Mouse (Mus musculus) stomach, postnatal 0 days (tissue): ENCODE measurements around the gene Sipa1l2. TPM values are rescaled to one million over a fixed set of nuclear protein-coding genes. Genes with fewer than 3 reads are reported as not detected.

Experiments
- ATAC-seq: fragments of 200-750 bp; cut with Nextera tagmentation; 2 replicates; pipeline ENCODE4 v1.8.0; 2017; ENCODE audit not compliant: low FRiP score, low TSS enrichment
- DNase-seq: peaks from one replicate; pipeline ENCODE4 v3.0.0-alpha.2; 2016; ENCODE audit warnings: low spot score
- H3K27ac ChIP-seq: fragments of 300-500 bp; sonication (generic); replicated peaks from 2 replicates; pipeline ENCODE4 v1.5.1; 2014; ENCODE audit warnings: mild to moderate bottlenecking, control low read depth
- H3K27me3 ChIP-seq: fragments of 300-500 bp; sonication (generic); 2 replicates; pipeline ENCODE4 v1.6.1; 2014; ENCODE audit warnings: low read length; ENCODE audit not compliant: control insufficient read depth, insufficient read depth
- H3K36me3 ChIP-seq: fragments of 300-500 bp; sonication (generic); 2 replicates; pipeline ENCODE4 v1.6.1; 2014; ENCODE audit warnings: low read length, mixed read lengths; ENCODE audit not compliant: control insufficient read depth, insufficient read depth
- H3K4me1 ChIP-seq: fragments of 300-500 bp; sonication (generic); replicated peaks from 2 replicates; pipeline ENCODE4 v1.6.1; 2014; ENCODE audit warnings: antibody characterized with exemption; ENCODE audit not compliant: control insufficient read depth, insufficient read depth
- H3K4me2 ChIP-seq: fragments of 300-500 bp; sonication (generic); replicated peaks from 2 replicates; pipeline ENCODE4 v1.6.1; 2014; ENCODE audit warnings: low read depth, mild to moderate bottlenecking, control low read depth, moderate library complexity
- H3K4me3 ChIP-seq: fragments of 300-500 bp; sonication (generic); 2 replicates; pipeline ENCODE4 v1.5.1; 2014; ENCODE audit warnings: low read depth, low read length, control low read depth
- H3K9ac ChIP-seq: fragments of 300-500 bp; sonication (generic); 2 replicates; pipeline ENCODE4 v1.6.1; 2014; ENCODE audit warnings: mild to moderate bottlenecking, low read length, control low read depth, mixed read lengths
- H3K9me3 ChIP-seq: fragments of 300-500 bp; sonication (generic); 2 replicates; pipeline ENCODE4 v1.6.1; 2016; ENCODE audit warnings: low read length; ENCODE audit not compliant: control insufficient read depth
- CTCF ChIP-seq: IDR thresholded peaks from 2 replicates; pipeline ENCODE4 v1.5.1; 2016; ENCODE audit warnings: antibody characterized with exemption, low read depth, mild to moderate bottlenecking, moderate library complexity
- EP300 ChIP-seq: optimal IDR thresholded peaks from 2 replicates; pipeline ENCODE3; 2016; ENCODE audit warnings: antibody characterized with exemption
- WGBS: fragments of 180-500 bp; shearing (Covaris S2); extraction: QIAGEN DNeasy Blood & Tissue Kit; methylation state at CpG from one replicate; pipeline ENCODE4 v1.1.7; 2014; 5-methylcytosine and 5-hydroxymethylcytosine counted together
- polyA plus RNA-seq: library from polyadenylated mRNA; unstranded; fragments of >200 nt; fragmentation: Nextera tagmentation; extraction: Ambion mirVana; gene quantifications from 2 replicates; pipeline ENCODE4 v1.2.1, GENCODE M21; 2015

Gene Sipa1l2
- polyA plus RNA-seq, 1 experiment from 2014 or later: 3.1 TPM

- no peak; the same call in 1 of the 2 replicates for ATAC-seq
- Histone ChIP-seq H3K36me3 (no peaks in the 10 kb centered on the region), H3K9me3 (no peaks in the 10 kb centered on the region), H3K27ac (no peak overlapping the region; the same call in 1 of the 2 replicates), H3K9ac (no peak overlapping the region), H3K4me1 (peaks cover 4% of the 10 kb centered on the region; the same call in 1 of the 2 replicates), H3K27me3 (no peaks in the 10 kb centered on the region), H3K4me2 (no peak overlapping the region), H3K4me3 (no peak overlapping the region)
- TF ChIP-seq EP300 (no peak), CTCF (no peak)
- 62% methylated on average over 6 of the region's 6 CpGs for WGBS
- no peak for DNase-seq
These were observed 51.3 kb downstream of the Sipa1l2 start for GRCm38 (mm10) chr8:125518301-125518700.

- no peak overlapping the region for H3K4me3 ChIP-seq
- no peak for ATAC-seq
- TF ChIP-seq EP300: no peak
- no peak overlapping the region for H3K4me2 ChIP-seq
- no peak for DNase-seq
- H3K36me3 ChIP-seq: no peaks in the 10 kb centered on the region
- H3K27ac ChIP-seq: no peak overlapping the region
- peaks cover 5% of the 10 kb centered on the region for H3K4me1 ChIP-seq
- 70% methylated on average over 8 of the region's 8 CpGs for WGBS
- no peaks in the 10 kb centered on the region for H3K27me3 ChIP-seq
- H3K9ac ChIP-seq: no peak overlapping the region
- H3K9me3 ChIP-seq: no peaks in the 10 kb centered on the region
These were observed 52.2 kb downstream of the Sipa1l2 start for GRCm38 (mm10) chr8:125517397-125517796.

- H3K27me3 ChIP-seq: no peaks in the 10 kb centered on the region
- ATAC-seq (no peak), DNase-seq (no peak)
- H3K4me3 ChIP-seq: no peak overlapping the region
- H3K9me3 ChIP-seq: no peaks in the 10 kb centered on the region
- no peak overlapping the region for H3K4me2 ChIP-seq
- TF ChIP-seq CTCF (no peak), EP300 (no peak)
- H3K4me1 ChIP-seq: peaks cover 2% of the 10 kb centered on the region
- 58% methylated on average over 6 of the region's 6 CpGs for WGBS
- no peaks in the 10 kb centered on the region for H3K36me3 ChIP-seq
- no peak overlapping the region for H3K9ac ChIP-seq
- 0 out of 2 replicates have a peak overlapping the region, but pooled peaks have one; percentile 40 for H3K27ac ChIP-seq
These were observed 53.3 kb downstream of the Sipa1l2 start for GRCm38 (mm10) chr8:125516115-125516905.

GRCm38 (mm10) chr8:125515665-125516064 lies 53.9 kb downstream of the Sipa1l2 start:
- 62% methylated on average over 8 of the region's 8 CpGs for WGBS
- H3K27me3 ChIP-seq: no peaks in the 10 kb centered on the region
- no peak for TF ChIP-seq CTCF
- no peak for TF ChIP-seq EP300

GRCm38 (mm10) chr8:125513935-125514334 lies 55.7 kb downstream of the Sipa1l2 start:
- Histone ChIP-seq H3K9ac (no peak overlapping the region), H3K4me2 (no peak overlapping the region), H3K9me3 (no peaks in the 10 kb centered on the region), H3K4me3 (no peak overlapping the region), H3K27me3 (no peaks in the 10 kb centered on the region), H3K36me3 (no peaks in the 10 kb centered on the region), H3K4me1 (peaks cover 2% of the 10 kb centered on the region), H3K27ac (peak overlapping the region; percentile 5; the same call in 1 of the 2 replicates)
- TF ChIP-seq EP300: no peak
- TF ChIP-seq CTCF: no peak
- peak; percentile 47 for DNase-seq
- whole genome bisulfite sequencing: 20% methylated on average over 5 of the region's 5 CpGs
- ATAC-seq: peak; percentile 77

More at GRCm38 (mm10) chr8:125515665-125516064, 53.9 kb downstream of the Sipa1l2 start:
- Histone ChIP-seq H3K9me3 (no peaks in the 10 kb centered on the region), H3K4me2 (no peak overlapping the region), H3K4me3 (no peak overlapping the region), H3K9ac (no peak overlapping the region), H3K4me1 (peaks cover 2% of the 10 kb centered on the region), H3K27ac (no peak overlapping the region), H3K36me3 (no peaks in the 10 kb centered on the region)
- ATAC-seq: no peak
- DNase-seq: no peak

GRCm38 (mm10) chr8:125513242-125513866 lies 56.3 kb downstream of the Sipa1l2 start:
- Histone ChIP-seq H3K27ac (peak overlapping the region; percentile 5; the same call in 1 of the 2 replicates), H3K4me3 (no peak overlapping the region), H3K4me2 (no peak overlapping the region), H3K36me3 (no peaks in the 10 kb centered on the region), H3K27me3 (no peaks in the 10 kb centered on the region), H3K9ac (no peak overlapping the region), H3K9me3 (no peaks in the 10 kb centered on the region), H3K4me1 (peaks cover 2% of the 10 kb centered on the region)
- DNase-seq (no peak), ATAC-seq (no peak)
- TF ChIP-seq EP300 (no peak), CTCF (no peak)
- WGBS: 44% methylated on average over 5 of the region's 5 CpGs
